In the genomic region with DNA sequence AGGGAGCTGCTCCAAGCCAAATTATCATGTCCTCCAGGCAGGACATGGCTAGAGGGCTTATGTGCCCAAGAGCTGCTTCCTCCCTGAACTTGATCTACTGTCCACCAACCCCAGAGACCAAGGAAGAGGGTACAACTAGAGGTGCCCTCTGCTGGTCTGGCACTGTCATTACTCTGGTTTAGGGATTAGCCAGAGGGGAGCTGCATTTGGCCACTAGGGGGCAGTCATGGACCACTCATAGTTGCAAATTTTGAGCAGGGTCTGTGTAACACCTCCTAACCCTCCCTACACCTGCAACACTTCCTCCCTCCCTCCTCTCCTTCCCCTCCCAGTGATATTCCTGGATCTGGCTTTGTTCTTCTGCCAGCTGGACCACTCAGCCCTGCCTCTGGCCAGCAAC, we compare ENCODE assay signal across 9 mouse cellular contexts. TPM values are rescaled to one million over a fixed set of nuclear protein-coding genes. Genes with fewer than 3 reads are reported as not detected.
DNase-seq lines count a peak whose midpoint lies in the region; ATAC-seq and TF ChIP-seq lines count a peak whose summit lies in the region.
"Had no signal": no experiment of that assay in that cellular context is flagged by ENCODE, and none has a peak within 500 bp of the region (broad histone marks: within the 10 kb centered on the region; RNA-seq: fewer than 3 reads in every experiment).

No protein-coding gene starts in this region.

- peak; percentile 67 for DNase-seq in Muller cell, postnatal 12 days (ENCODE audit: inconsistent ontology term)
- DNase-seq in cerebellum, adult 2 months = peak; percentile 46 to 68
- DNase-seq in frontal cortex, adult 2 months (ENCODE audit: extremely low spot score in 1 of 2, low spot score in 1 of 2) = peak; percentile 75 to 95
- DNase-seq in left cerebral cortex, adult 11 months (ENCODE audit: low spot score) = peak; percentile 77
- peak; percentile 88 to 90 for DNase-seq in right cerebral cortex, adult 2 months (ENCODE audit: low spot score in 2 of 2)
- DNase-seq in urinary bladder, postnatal 10 days (ENCODE audit: low spot score) = peak; percentile 50

- peak; percentile 31; the same call in 1 of the 2 replicates for ATAC-seq in hindbrain, embryonic 15.5 days (ENCODE audit: low FRiP score, low read depth)
- ATAC-seq in megakaryocyte, adult 5-6 weeks (ENCODE audit: poor library complexity, severe bottlenecking) = peak; percentile 83

- no peak overlapping the region for H3K4me3 ChIP-seq in cerebellum, adult 2 months (replicated peaks; ENCODE audit: insufficient read depth, low read depth, low read length)
- H3K4me3 ChIP-seq in hindbrain, embryonic 15.5 days = no peak overlapping the region
- H3K4me3 ChIP-seq: megakaryocyte, embryonic 14.5 days had no signal

- TF ChIP-seq POLR2A in cerebellum, adult 2 months (IDR thresholded peaks at IDR 0.05; ENCODE audit: borderline replicate concordance, insufficient read depth, low read length) = no peak

- no peaks in the 10 kb centered on the region for H3K9me3 ChIP-seq in hindbrain, embryonic 15.5 days

- TF ChIP-seq CTCF in cerebellum, adult 2 months (IDR thresholded peaks at IDR 0.05; ENCODE audit: borderline replicate concordance, insufficient read depth, low read depth, low read length) = peak; percentile 95

- H3K9ac ChIP-seq in hindbrain, embryonic 15.5 days = no peak overlapping the region

- no peaks in the 10 kb centered on the region for H3K27me3 ChIP-seq in cerebellum, adult 2 months (ENCODE audit: control insufficient read depth, insufficient read depth, low read length)
- H3K27me3 ChIP-seq in hindbrain, embryonic 15.5 days = no peaks in the 10 kb centered on the region
- H3K27me3 ChIP-seq: megakaryocyte, embryonic 14.5 days had no signal

- H3K4me2 ChIP-seq in hindbrain, embryonic 15.5 days = no peak overlapping the region

- no peaks in the 10 kb centered on the region for H3K36me3 ChIP-seq in hindbrain, embryonic 15.5 days

- H3K4me1 ChIP-seq in cerebellum, adult 2 months (ENCODE audit: control insufficient read depth, insufficient read depth, low read length) = no peaks in the 10 kb centered on the region
- H3K4me1 ChIP-seq in hindbrain, embryonic 15.5 days (replicated peaks) = peaks cover 27% of the 10 kb centered on the region

- H3K27ac ChIP-seq in cerebellum, adult 2 months (ENCODE audit: insufficient read depth, low read length) = no peak overlapping the region
- H3K27ac ChIP-seq in hindbrain, embryonic 15.5 days (replicated peaks) = no peak overlapping the region

RNA-seq across cellular contexts. Expression of gene Gm45837, which starts 2.1 kb away (rescaled TPM):
- 0.52 and 1.2 TPM in 2 replicates for polyA plus RNA-seq in cerebellum, adult 2 months (2012; rRNA removed)
- 1.5 and 2.3 TPM in 2 replicates for polyA plus RNA-seq in frontal cortex, adult 2 months (2012; rRNA removed)
- polyA plus RNA-seq in hindbrain, embryonic 15.5 days (2015; fragmentation: Nextera tagmentation; extraction: Ambion mirVana) = not detected in 2 replicates
- total RNA-seq in megakaryocyte, adult 5-6 weeks (2015) = 10.2 TPM in 1 of 2 replicates, not detected in the other
- total RNA-seq in megakaryocyte, adult 5-6 weeks (2017) = 35.6 TPM in 1 of 2 replicates, not detected in the other

RNA-seq across cellular contexts. Expression of gene Pde2a, which starts 8.7 kb away (rescaled TPM):
- 26.6 and 29.6 TPM in 2 replicates for polyA plus RNA-seq in cerebellum, adult 2 months (2012; rRNA removed)
- 186 and 189 TPM in 2 replicates for polyA plus RNA-seq in frontal cortex, adult 2 months (2012; rRNA removed)
- polyA plus RNA-seq in hindbrain, embryonic 15.5 days (2015; fragmentation: Nextera tagmentation; extraction: Ambion mirVana) = 31.3 and 34.8 TPM in 2 replicates
- total RNA-seq in megakaryocyte, adult 5-6 weeks (2015) = 35.4 and 37.5 TPM in 2 replicates
- 25.7 and 65.8 TPM in 2 replicates for total RNA-seq in megakaryocyte, adult 5-6 weeks (2017)
